Mouse (Mus musculus) heart, adult 18-20 months (tissue): ENCODE data around the gene Cacna2d1. TPM values are rescaled to one million over a fixed set of nuclear protein-coding genes. Genes with fewer than 3 reads are reported as not detected.

Experiments
- DNase-seq, 2 experiments: peaks; one replicate each; pipeline ENCODE4 v3.0.0; 2021 to 2022; ENCODE audit warnings: mixed read lengths in 1 of 2
- long read RNA-seq, 2 experiments: library from polyadenylated mRNA; stranded (forward); transcript quantifications; one replicate each; pipeline ENCODE4 v2.0.0; 2021
- total RNA-seq, 2 experiments: library from RNA; stranded (reverse); gene quantifications; 2 replicates each; pipeline ENCODE4 v1.2.3; 2021

Gene Cacna2d1
- 10 to 100 TPM; 82.2 to 87.4 TPM for total RNA-seq
- long read RNA-seq, experiment 1, partial matches to known transcripts: 6 of 14 reads
- long read RNA-seq, experiment 1, other reads (novel, unspliced or antisense): 7 of 14 reads
- long read RNA-seq, experiment 2, partial matches to known transcripts: 1 of 3 reads
- long read RNA-seq, experiment 2, other reads (novel, unspliced or antisense): 2 of 3 reads

DNA sequence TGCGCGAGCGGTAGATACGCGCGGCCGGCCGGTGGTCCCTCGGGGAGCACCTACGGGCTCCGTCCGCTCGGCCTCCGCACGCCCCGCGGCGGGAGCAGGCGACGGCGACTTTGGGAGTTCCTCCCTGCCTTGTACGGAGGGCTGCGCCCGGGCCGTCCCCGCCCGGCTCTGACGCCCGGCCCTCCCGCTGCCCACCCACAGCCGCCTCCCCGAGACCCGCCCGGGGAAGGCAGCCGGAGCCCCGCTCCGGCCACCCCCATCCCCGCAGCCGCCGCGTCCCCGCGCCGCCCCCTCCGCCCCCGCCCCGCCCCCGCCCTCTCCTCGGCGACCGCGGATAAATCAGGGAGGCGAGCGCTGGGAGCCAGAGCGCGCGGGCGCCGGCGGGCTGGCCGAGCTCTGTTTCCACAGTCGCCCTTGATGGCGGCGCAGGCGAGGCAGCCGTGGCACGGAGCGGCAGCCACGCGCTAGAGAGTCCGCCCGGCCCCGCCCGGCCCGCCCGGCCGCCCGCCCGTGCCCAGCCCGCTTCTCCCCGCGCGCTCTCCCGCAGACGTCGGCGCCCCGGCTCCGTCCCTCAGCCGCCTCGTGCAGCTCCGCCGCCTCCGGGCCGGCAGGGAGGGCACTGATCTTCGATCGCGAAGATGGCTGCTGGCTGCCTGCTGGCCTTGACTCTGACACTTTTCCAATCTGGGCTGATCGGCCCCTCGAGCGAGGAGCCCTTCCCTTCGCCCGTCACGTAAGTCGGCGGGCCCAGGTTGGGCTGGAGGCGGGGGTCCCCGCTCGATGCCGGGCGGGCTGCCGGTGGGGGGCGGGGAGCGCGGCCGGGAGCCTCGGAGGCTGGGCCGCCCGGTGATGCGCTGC, at the start of gene Cacna2d1:
Gene Cacna2d1 (plus strand): TSS at position 316 of the 858 bp plus-strand sequence.
- DNase-seq: peak; percentile 71 to 73

DNA sequence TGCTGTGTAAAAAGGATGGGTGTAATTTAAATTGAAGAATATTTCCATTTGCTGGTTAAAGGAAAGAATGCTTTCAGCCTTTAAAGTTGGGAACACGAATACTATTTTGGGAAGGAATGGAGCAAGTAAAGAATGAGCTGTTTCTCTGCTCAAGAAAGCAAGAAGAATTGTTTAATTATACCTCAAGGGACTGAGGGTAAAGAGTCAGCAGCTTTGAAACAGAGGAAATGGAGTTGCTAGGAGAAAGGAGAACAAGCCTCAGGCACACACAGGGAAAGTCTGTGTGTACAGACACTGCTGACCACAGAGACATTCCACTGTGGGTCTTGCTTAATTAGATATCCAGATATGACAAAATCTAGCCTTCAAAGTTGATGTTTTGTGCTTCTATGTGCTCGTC, 39.4 kb upstream of the Cacna2d1 start:
- DNase-seq: no peak

DNA sequence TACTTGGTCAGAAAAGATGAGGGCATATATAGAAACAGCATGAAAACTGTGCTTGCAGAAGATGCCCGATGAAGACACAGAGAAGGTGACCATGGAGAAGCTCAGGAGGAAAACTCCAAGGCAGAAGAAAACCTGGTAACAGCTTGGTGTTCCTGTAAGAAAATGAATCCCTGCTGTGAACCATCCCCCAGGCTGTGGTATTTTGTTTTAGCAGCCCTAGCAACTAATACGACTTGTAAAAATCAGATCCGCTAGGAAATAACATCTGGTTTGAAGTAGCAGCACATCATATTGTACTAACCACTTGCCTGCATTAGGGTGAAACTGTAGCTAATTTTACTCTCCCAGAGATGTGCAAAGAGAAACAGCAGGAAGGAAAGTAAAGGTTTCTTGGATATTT, 37.8 kb upstream of the Cacna2d1 start:
- DNase-seq: no peak

DNA sequence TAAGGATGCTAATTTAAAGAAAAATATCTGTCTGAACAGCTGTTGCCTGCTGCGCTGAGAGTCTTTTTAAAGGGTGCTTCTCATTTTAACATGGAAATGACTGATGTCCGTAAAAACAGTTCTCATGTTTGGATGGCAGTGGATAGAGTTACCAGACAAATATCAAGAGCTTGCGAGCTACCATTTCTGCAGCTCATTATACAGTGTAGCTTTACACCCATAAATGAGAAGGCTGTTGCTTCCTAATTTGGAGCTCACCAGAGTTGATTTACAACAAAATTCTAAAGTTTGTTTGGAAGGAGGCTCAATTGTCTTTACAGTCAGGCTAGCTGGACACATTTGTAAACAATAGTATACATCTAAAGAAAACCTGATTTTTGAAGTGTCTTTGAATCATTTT, 28.0 kb upstream of the Cacna2d1 start:
- no peak for DNase-seq

DNA sequence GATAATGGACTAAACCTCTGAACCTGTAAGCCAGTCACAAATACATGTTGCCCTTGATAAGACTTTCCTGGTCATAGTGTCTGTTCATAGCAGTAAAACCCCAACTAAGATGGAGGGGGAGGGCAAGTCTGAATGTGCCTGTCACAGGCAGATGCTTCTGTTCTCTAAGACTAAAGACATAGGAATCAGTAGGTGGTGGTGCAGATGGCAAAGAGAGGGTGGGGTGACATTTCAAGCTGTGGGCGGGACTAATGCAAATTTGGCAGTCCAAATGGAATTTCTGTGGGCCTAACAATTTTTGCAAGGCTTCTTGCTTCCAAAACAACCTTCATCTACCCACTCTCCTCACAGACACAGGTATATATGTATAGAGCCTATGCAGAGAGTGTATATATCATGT, 19.6 kb upstream of the Cacna2d1 start:
- DNase-seq: no peak

DNA sequence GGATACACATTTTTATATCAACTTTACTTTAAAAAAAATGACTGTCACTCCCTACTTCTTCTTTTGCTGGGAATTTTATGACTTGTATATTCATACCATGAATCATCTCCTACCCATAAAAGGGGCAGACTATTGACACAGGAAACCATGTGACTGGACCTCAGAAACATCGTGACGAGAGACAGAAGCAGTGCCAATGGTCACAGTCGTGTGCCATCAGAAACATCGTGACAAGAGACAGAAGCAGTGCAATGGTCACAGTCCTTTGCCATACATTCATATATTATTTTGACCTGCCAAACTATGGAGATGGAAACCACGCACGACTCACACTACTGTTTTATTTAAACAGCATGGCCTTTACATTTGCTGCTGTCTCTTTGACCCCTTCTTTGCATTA, 6.0 kb upstream of the Cacna2d1 start:
- no peak for DNase-seq

DNA sequence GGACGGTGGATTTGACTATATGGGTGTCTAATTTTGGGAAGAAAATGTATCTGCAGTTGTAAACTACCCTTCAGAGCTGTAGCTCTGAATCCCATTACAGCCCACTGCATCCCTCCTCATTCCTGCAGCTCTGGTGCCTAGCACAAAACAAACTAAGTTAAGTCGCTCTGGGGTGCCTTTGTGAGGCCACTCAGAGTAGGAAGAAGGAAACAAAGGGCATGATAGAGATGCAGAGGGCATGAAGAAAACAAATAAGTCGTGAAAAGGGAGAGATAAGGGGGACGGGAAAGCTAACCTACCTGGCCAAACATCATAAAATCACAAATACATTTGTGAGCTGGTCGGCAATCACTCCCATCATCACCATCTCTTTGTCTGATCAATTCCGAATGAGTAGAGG, 1.5 kb upstream of the Cacna2d1 start:
- DNase-seq: no peak

DNA sequence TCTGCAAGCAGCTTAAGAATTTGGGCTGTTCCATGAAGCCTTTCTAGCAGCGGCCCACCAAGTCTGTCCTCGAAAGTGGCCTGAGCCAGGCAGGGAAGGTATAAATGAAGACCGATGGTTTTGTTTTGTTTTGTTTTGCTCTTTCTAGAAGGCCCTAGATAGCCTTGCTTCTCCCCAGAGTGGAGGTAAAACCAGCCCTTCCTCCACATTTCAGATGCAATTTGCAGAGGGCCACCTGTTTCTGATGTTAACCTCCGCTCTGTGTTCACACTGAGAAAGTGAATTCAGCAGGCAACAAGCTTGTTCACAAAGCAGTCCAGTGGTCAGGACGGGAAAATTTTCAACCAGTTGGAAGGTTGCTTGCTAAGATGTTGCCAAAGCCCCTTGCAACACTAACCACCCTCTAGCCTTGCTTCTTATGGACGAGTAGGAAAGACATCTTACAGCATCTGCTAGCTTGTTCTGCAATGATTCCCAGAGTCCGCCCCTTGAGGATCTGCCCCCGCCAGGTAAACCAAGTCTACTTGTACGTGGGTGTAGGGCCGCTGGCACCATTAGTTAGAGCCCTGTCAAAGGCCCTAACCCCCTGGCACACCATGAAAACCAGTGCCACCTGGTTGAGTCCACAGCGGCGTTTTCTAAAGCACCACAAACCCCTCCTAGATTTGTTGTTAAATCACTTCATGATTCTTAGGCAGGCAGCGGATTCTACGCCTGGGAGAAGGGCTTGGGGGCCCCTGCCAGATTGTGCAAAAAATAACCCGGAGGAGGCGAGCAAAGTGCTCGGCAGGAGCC, 713 bp upstream of the Cacna2d1 start:
- DNase-seq: peak in 1 of 2 experiments; percentile 63

DNA sequence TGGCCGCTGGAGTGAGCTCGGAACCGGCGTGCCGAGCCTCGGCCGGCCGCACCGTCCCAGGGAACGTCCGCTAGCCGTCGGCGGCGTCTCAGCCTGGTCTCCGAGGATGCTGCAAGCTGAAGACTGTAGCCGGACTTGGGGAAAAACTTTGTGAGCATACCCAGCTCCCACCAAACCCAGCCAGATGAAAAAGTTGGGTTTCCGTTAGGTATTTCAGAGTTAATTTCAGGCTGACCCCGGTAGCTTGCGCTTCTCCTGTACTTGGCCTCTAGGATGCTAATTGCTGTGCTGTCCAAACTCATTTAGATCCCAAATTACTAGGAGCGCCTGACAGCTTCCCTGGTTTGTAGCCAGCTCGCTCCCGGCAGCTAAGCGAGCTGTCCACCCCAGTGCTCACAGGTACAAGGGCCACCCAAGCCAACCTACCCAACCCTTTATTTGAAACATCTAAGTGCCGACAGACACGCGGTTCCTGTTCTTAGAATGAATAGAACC, 790 bp downstream of the Cacna2d1 start:
- peak in 1 of 2 experiments; percentile 42 for DNase-seq

DNA sequence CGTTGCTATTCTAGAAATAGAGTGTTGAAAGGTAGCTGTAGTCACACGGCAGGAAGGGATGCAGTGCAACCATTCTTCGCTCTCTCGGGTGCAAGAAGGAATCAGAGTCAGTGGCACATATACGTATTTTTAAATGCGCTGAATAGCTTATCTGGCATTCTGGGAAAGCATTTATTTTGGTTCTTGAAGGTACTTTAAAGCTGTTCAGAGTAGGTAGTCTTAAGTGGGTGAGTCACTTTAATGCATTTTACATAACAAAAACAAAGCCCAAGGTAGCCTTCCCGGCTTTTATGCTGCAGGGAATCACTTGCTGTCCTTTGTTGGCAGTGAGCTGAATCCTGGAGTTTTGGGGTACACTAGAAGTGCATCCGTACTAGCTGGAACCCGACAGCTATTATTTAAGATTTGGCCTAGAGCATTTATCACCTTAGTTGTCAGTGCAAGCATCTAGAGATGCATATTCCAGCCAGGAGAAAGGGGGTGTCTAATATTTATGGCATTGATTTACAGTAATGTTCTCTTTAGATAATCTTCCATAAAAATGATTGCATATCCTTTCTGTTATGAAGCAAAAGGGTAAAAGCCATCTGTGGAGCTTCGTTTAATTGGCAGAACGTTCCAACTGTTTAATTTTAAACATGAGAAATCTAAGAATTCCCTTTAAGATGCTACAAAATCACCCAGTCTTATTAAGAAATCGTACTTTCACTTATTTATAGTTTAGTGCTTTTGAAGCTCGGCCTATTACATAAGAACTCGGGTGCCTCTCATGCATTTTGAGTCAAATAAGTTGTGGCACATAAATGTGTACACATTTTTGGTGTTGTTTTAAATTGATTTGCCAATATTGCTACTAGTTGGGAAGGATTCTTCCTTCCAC, 1.6 kb downstream of the Cacna2d1 start:
- DNase-seq: peak in 1 of 2 experiments; percentile 12

DNA sequence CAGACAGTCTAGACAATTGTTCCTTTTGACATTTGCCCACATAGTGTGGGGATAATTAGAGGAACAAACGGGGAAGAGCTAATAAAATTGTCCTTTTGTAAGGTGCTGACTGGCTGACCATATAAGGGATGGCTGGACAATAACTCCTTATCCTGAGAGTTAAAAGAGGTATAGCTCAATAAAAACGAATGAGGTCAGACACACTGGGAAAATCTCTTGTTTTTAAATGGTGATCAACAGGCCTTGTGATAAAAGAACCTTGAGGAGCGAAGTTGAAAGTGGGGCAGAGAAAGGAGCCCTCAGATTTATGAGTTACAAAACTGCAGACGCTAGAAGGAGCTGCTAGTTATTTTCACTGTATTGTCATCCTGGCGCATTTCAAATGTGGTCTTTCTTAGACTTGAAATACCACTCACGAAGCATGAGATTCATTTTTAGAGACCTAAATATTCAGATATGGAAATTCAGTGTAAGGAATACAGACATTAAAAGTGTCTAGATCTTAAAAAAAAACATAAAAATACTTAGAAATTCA, 6.8 kb downstream of the Cacna2d1 start:
- no peak for DNase-seq

DNA sequence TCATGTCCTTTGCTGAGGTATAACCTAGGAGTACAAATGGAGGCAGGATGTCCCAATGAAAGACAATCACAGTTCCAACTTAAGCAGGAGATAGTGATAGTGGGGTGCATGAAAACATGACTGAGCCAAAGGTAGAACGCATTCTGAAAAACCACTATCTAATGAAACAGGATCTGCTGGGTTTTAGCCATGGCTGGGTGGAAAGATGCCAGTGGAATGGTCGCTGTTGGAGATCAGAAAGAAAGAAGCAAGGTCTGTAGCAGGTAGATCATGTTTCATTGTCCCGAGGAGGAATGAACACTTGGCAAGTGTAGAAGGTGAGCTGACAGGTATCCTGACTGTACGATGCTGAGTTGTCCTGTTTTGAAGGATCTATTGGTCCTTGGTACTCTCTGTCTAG, 7.6 kb downstream of the Cacna2d1 start:
- no peak for DNase-seq

DNA sequence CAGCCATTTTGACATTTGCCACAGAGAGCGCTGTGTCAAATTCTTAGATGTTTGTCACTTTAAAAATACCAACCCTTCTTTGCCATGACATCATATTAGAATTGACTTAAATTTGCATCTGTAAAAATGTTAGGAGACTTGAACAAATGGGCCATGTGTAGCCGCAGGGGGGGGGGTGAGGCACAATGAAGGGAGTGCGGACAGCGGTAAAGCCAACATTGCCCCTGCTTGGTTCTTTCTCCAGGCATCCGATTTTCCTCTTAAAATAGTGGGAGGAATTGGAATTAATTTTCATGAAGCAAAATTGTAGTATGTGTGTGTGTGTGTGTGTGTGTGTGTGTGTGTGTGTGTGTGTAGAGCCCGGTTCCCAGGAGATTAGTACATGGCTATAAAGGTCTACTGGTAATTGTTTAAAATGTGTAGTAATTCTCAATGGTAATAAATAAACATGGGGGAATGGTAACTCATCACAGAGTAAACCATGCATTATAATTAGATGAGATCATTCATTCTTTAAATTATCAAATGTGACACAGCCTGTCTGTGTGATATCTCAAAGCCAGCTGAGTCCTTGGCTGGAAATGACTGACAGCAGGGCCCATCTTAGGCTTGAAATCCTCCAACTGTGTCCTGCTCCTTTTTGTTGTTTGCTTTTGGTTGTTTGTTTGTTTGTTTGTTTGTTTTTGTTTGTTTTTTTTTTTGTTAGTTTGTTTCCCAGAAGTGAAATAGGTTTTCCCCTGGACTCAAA, 14.0 kb downstream of the Cacna2d1 start:
- no peak for DNase-seq

DNA sequence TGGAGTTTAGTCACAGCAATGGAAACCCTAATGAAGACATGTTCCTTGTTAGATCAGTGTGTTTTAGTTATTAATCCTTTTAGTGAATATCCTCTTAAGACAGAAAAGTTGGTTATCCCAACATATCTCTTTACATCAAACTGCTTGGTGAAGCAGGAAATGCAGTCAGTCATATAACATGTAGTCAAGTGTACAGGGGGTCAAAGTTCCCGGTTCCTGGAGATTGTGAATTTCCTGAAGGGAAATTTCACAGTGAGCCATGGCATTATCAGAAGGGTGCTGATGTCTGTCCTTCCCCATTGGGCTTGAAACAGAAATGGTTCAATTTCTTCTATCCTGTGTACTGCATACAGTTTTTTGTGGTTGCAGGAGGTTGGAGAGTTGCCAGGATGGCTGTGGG, 25.3 kb downstream of the Cacna2d1 start:
- DNase-seq: no peak

DNA sequence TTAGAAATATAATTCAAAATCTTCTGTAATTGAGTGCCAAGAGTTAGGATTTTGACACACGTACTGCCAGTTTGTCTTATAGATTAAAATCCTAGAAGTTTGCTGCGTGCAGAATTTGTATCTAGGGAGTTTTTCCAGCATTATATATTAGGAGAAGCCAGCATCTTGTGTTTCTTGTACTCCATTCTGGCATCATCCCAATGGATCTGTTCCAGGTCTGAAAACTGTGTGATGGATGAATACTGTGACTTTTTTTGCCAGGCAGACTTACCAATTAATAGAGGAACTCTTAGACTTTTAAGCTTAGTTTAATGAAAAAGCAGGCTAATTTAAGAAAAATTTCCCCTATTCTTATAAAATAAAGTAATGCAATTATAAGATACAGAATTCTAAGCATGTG, 27.4 kb downstream of the Cacna2d1 start:
- peak; percentile 14 to 26 for DNase-seq

DNA sequence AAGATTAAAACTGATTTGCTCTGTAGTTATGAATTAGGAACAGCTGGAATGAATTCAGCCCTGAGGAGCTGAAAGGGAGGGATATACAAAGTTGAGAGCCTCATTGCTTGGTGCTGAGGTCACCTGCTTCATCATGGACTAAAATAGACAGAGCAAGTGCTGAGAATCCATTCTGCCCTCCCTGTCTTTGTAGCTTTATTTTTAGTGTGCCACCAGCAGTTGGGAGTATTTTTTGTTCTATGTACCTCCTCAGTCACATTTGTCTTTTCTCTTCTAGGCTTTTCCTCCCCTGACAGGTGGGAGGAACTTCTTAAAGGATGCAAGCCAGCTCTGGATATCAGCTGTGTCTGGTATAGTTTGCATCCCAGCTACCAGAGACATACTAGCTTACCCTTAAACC, 32.4 kb downstream of the Cacna2d1 start:
- peak; percentile 27 to 65 for DNase-seq

DNA sequence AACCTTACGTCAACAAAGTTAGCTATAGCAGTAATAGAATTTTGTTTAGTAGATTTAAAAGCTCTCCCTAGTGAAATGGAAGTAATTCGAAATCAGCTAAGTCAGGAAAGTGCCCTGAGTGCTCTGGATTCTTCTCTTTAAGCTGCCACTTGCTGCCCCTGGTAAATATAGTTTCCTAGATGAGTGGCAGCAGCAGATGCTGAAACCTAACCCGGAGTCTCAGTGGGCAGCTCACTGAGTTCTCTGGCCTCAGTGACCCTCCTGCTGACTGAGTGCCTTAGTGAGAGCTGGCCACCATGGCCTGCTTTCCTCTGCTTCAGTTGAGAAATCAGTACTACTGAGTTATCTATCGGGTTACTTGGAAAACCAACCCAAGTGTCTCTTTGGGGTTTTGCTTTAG, 37.3 kb downstream of the Cacna2d1 start:
- no peak for DNase-seq

DNA sequence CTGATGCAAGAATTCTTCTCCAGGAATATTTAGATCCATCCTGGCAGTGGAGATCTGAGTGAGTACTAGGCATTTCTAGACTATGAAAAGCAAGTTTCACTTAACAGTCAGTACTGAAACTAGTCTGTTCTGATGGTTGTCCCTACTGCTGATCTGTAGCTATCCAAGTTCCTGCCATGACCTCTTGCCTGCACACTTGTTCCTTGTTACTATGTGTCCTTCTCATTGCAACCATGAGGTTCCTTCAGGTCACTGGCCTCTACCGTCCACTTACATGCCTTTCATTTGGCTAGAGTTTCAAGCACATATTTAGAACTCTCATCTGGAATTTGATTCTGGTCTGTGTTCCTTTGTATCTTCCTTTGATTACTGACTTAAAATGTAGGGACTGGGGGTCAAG, 37.9 kb downstream of the Cacna2d1 start:
- peak in 1 of 2 experiments; percentile 31 for DNase-seq

DNA sequence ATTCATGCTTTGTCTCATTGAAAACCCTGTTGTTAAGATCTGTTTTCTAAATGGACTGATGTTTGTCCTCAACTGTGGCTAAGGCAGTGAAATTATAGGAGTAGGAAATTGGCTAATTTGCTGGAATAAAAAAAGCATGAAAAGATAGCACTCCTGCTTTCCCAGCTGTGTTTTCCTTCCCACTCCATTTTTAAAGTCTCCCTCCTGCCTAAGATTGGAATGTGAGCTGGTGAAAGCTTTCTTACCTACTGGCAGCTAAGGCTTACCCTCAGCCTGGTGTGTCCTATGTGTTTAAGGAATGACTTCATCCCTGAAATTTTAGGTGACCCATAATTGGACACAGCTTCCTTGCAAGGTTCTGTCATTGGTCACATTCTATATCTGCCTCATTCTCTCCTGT, 40.2 kb downstream of the Cacna2d1 start:
- no peak for DNase-seq

DNA sequence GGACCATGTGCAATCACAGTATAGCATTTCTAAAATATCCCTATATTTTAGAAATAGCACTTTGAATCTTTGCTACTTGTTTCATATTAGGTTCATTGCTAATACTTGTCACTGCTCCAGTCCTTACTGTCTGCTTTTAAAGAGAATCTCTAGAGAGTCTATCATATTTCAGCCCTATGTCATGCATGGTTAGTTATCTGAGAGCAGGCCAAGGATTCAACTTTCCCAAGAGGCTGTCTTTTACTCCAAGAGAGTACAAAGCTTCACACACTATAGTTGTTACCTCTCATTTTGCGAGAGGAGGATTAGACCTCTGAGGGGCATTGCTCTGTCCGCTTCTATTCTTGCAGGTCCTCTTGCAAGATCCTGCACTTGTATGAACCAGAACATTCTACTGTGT, 44.7 kb downstream of the Cacna2d1 start:
- DNase-seq: no peak

DNA sequence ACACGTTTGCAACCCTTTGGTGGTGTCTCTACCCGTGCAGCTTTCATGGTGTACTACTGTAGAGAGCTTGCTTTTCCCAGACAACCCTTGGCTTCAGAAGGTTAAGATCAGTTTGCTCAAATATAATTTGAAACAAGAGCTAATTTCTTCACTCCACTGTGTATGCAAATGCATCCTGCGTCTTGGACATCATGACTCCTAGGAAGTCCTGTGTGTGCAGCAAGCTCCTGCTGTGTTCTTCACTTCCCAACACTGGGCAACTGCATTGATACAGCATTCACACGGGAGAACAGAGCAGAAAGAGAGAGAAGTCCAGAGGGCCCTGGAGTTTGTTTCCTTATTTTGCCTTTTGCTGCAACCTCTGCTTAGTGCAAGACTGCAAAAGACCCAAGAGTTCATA, 48.1 kb downstream of the Cacna2d1 start:
- no peak for DNase-seq
